Mouse (Mus musculus) cerebellum, postnatal 4 days (tissue): ENCODE results near the gene Olfr801.

ENCODE experiments used
- DNase-seq, 2 experiments: peaks; one replicate each; pipeline ENCODE4 v3.0.0; 2022; ENCODE audit warnings: low spot score in 2 of 2, mixed read lengths in 1 of 2

Gene Olfr801

DNA sequence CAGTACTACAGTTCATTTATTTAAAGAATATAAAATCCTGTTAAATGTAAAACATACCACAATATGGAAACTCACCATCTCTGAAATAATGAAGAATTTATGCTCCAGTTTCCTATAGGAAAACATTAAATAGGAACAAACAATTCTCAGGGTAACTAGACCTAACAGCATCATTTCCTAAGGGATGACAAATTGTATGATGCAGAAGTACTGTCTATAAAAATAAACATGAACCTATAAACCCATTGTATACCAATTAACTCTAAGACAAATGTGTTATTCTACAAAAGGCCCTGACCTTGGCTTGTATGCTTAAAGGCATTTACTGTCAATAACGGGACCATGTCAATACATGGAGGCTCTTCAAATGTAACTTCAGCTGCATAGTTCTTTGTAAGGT, at the start of gene Olfr801:
Olfr801 (minus strand) TSS at position 101 of the 400 bp plus-strand sequence.
- DNase-seq: no peak

GRCm38 (mm10) chr10:129702910-129703309, 29.2 kb upstream of the Olfr801 start, which contains the start of gene Olfr804:
Olfr804 (plus strand) TSS chr10:129703210.
- DNase-seq: no peak

- no peak for DNase-seq
Measured at GRCm38 (mm10) chr10:129694186-129694585, 20.5 kb upstream of the Olfr801 start, which contains the start of gene Olfr803. Olfr803 (minus strand) TSS chr10:129694286.

GRCm38 (mm10) chr10:129688069-129688468, 14.4 kb upstream of the Olfr801 start, which contains the start of gene Olfr802:
Olfr802 (minus strand) TSS chr10:129688169.
- DNase-seq: no peak

DNA sequence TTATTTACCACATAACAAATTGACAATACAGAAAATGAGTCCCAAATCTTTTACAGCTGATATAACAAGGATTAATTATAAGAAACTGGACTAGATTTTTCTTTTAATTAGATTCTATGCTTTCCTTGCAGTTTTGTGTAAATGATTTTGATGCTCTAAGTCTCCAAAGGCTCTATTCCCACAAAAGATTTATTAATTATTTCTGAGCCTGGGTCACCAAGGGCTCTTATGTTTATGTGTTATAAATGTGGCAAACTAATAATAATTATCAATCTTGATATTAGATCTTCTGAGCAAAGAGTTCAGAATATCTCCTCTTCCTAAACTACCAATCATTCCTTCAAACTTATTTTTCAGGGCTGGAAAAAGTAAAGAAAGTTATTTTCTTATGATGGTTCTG, 16.3 kb downstream of the Olfr801 start, which contains the start of gene Olfr800:
Olfr800 (plus strand) TSS at position 301 of the 400 bp plus-strand sequence.
- DNase-seq: no peak

DNA sequence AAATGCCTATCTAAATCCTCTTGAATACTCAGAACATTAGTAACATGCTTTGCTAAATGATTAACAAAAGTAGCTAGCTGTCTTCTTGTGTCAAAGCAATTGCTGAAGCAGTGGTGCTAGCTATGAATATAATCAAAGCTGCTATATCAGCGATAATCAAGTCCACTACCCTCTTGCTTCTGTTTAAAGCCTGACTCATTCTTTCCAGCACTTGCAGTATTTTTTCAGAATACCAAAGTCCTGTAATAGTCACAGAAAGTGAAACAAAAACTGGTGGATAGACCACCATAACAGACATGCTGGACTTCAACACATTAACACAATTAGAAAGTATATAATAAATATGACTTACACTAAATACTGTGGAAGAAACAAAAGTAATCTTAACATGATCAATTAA, 21.9 kb downstream of the Olfr801 start:
- no peak for DNase-seq

GRCm38 (mm10) chr10:129637184-129637583, 36.5 kb downstream of the Olfr801 start, which contains the start of gene Olfr799:
Olfr799 (plus strand) TSS chr10:129637484.
- no peak for DNase-seq

GRCm38 (mm10) chr10:129627834-129628233, 45.8 kb downstream of the Olfr801 start, which contains the start of gene Olfr798:
Olfr798 (minus strand) TSS chr10:129627934.
- DNase-seq: no peak

DNA sequence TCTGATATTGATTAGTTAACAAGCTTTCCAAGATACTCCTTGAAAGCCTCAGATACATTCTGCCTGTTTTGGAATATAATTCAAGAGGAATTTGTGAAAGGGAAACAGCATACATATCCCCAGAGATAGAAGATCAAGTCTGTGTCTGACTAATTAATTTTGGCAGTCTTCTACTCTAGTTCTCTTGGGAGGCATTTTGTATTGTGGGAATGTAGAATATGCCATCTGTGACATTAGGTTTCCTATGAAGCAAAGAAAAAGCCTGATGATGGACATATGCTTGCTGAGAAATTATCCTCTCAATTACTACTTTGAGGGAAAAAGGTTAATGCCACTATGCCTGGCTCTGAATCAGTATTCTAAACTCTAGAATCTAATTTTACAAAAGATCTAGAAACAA, 50.4 kb downstream of the Olfr801 start:
- no peak for DNase-seq

DNA sequence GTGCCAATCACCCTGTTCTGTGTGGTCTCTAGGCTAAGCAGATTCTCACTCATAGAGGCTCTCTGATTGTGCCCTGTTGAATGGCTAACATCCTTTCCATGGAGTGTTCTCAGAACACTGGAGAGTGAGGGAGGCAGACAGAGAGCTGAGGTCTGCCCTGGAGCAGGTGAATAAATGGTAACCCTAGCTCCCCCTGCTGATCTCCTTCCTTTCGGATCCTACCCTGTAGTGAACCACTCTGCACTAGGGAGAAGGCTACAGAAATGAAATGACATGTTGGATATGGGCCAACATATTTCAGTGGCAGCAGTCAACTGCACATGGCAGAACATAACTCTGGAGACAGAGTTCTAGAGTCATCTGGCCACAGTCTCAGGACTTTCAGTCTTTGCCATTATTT, 51.9 kb downstream of the Olfr801 start:
- no peak for DNase-seq
